Mouse (Mus musculus) right cerebral cortex, postnatal 25 days (tissue): ENCODE measurements at regions not wholly inside any gene's neighbourhood (a gene's known extent, or its start where the extent isn't known, plus 50 kb on each side); places are given as distances from the start of the nearest gene placed in this dataset.

Experiments used
- DNase-seq: peaks from one replicate; pipeline ENCODE4 v3.0.0; 2022

GRCm38 (mm10) chr7:136708004-136708435, 186.4 kb upstream of the Mgmt start:
- DNase-seq: no peak

GRCm38 (mm10) chr7:136710653-136711052, 183.8 kb upstream of the Mgmt start:
- no peak for DNase-seq

GRCm38 (mm10) chr7:136712962-136713640, 181.3 kb upstream of the Mgmt start:
- DNase-seq: no peak

GRCm38 (mm10) chr7:136727628-136728402, 166.6 kb upstream of the Mgmt start:
- DNase-seq: no peak

GRCm38 (mm10) chr7:136742171-136742570, 152.2 kb upstream of the Mgmt start:
- DNase-seq: no peak

- DNase-seq: no peak
These were observed 149.0 kb upstream of the Mgmt start for GRCm38 (mm10) chr7:136745412-136745811.

GRCm38 (mm10) chr7:136751477-136751876, 142.9 kb upstream of the Mgmt start:
- no peak for DNase-seq

GRCm38 (mm10) chr7:136754821-136755220, 139.6 kb upstream of the Mgmt start:
- no peak for DNase-seq

- no peak for DNase-seq
These were observed 129.4 kb upstream of the Mgmt start for GRCm38 (mm10) chr7:136765026-136765425.

GRCm38 (mm10) chr7:136767231-136767630, 127.2 kb upstream of the Mgmt start:
- no peak for DNase-seq

- no peak for DNase-seq
These were observed 113.7 kb upstream of the Mgmt start for GRCm38 (mm10) chr7:136780708-136781107.

- no peak for DNase-seq
These were observed 103.3 kb upstream of the Mgmt start for GRCm38 (mm10) chr7:136791162-136791561.

- no peak for DNase-seq
These were observed 102.3 kb upstream of the Mgmt start for GRCm38 (mm10) chr7:136792131-136792530.

- DNase-seq: no peak
These were observed 98.0 kb upstream of the Mgmt start for GRCm38 (mm10) chr7:136796415-136796814.

- DNase-seq: no peak
These were observed 96.5 kb upstream of the Mgmt start for GRCm38 (mm10) chr7:136797780-136798435.

- no peak for DNase-seq
These were observed 95.8 kb upstream of the Mgmt start for GRCm38 (mm10) chr7:136798605-136799004.

GRCm38 (mm10) chr7:136807101-136807500, 87.3 kb upstream of the Mgmt start:
- DNase-seq: no peak

GRCm38 (mm10) chr7:136807968-136808367, 86.4 kb upstream of the Mgmt start:
- DNase-seq: no peak

- no peak for DNase-seq
These were observed 84.8 kb upstream of the Mgmt start for GRCm38 (mm10) chr7:136809576-136809975.

- no peak for DNase-seq
These were observed 80.6 kb upstream of the Mgmt start for GRCm38 (mm10) chr7:136813691-136814325.

- DNase-seq: no peak
These were observed 79.7 kb upstream of the Mgmt start for GRCm38 (mm10) chr7:136814751-136815150.

GRCm38 (mm10) chr7:136820291-136820690, 74.1 kb upstream of the Mgmt start:
- DNase-seq: no peak

- DNase-seq: no peak
These were observed 68.8 kb upstream of the Mgmt start for GRCm38 (mm10) chr7:136825647-136826046.
